Comparison of ENCODE assay signal across 10 mouse cellular contexts in the genomic region with DNA sequence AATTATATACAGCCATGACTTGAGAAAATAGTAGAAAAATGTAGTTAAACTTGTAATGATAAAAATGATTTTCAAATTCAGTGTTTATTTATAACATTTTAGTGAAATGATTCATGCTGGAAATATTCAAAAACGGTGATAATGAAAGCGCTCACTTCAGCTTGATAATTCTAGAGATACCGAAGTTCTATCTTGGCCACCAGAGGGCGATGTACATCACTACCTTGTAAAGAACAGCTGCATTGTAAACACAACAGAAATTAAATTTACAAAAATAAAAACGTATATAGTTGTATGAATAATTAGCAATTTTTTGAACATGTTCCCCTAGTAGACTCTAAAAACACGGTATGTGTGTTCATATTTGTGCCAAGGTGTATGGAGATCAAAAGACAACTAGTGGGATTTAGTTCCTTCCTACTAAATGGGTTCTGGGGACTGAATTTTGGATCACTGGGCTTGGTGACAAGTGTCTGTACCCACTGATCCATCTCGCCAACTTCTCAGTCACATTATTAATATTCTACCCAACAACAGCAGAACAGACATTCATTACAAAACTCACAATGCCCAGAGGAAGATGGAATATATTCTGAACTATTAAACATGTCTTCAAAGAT.
DNase-seq lines count a peak whose midpoint lies in the region; ATAC-seq and TF ChIP-seq lines count a peak whose summit lies in the region.
"Had no signal": no experiment of that assay in that cellular context is flagged by ENCODE, and none has a peak within 500 bp of the region (broad histone marks: within the 10 kb centered on the region; RNA-seq: fewer than 3 reads in every experiment).

No protein-coding gene starts in this region.

- H3K4me2 ChIP-seq in embryonic facial prominence, embryonic 11.5 days (ENCODE audit: low read depth, low read length): no peak overlapping the region
- H3K4me2 ChIP-seq in limb, embryonic 11.5 days (ENCODE audit: low read depth, severe bottlenecking): no peak overlapping the region
- H3K4me2 ChIP-seq: heart, embryonic 15.5 days; neural tube, embryonic 12.5 days had no signal

- no peaks in the 10 kb centered on the region for H3K9me3 ChIP-seq in embryonic facial prominence, embryonic 11.5 days (replicated peaks; ENCODE audit: control insufficient read depth, low read length)
- H3K9me3 ChIP-seq in limb, embryonic 11.5 days (ENCODE audit: control insufficient read depth, low read length): no peaks in the 10 kb centered on the region
- H3K9me3 ChIP-seq: heart, embryonic 15.5 days; neural tube, embryonic 12.5 days had no signal

- TF ChIP-seq POLR2A in bone marrow, adult 2 months (IDR thresholded peaks at IDR 0.05; ENCODE audit: borderline replicate concordance, control insufficient read depth, low read depth, low read length): no peak

- TF ChIP-seq CTCF in bone marrow, adult 2 months (IDR thresholded peaks at IDR 0.05; ENCODE audit: control insufficient read depth, insufficient read depth, low read length): 0 out of 2 replicates have a peak, but pooled peaks have one; percentile 14

- WGBS in bone marrow, adult 2 months: 11% methylated on average over 7 of the region's 7 CpGs
- WGBS in embryonic facial prominence, embryonic 11.5 days: 23% methylated on average over 7 of the region's 7 CpGs
- WGBS in limb, embryonic 11.5 days: 28% methylated on average over 7 of the region's 7 CpGs

- H3K27ac ChIP-seq in bone marrow, adult 2 months (ENCODE audit: control insufficient read depth, insufficient read depth, low read depth, low read length, poor library complexity): no peak overlapping the region
- H3K27ac ChIP-seq in embryonic facial prominence, embryonic 11.5 days (replicated peaks; ENCODE audit: low read depth, low read length): no peak overlapping the region
- H3K27ac ChIP-seq in limb, embryonic 11.5 days (replicated peaks; ENCODE audit: low read depth, low read length): no peak overlapping the region
- H3K27ac ChIP-seq: heart, embryonic 15.5 days; neural tube, embryonic 12.5 days had no signal

- ATAC-seq in embryonic facial prominence, embryonic 11.5 days (replicated peaks; ENCODE audit: insufficient number of reproducible peaks, low FRiP score, low TSS enrichment, low read depth): no peak
- ATAC-seq in limb, embryonic 11.5 days (ENCODE audit: insufficient number of reproducible peaks, low FRiP score, low TSS enrichment, low read depth): no peak

- H3K4me1 ChIP-seq in bone marrow, adult 2 months (ENCODE audit: control insufficient read depth, insufficient read depth, low read length): no peaks in the 10 kb centered on the region
- H3K4me1 ChIP-seq in embryonic facial prominence, embryonic 11.5 days (ENCODE audit: control insufficient read depth, insufficient read depth, low read length): no peaks in the 10 kb centered on the region
- no peaks in the 10 kb centered on the region for H3K4me1 ChIP-seq in limb, embryonic 11.5 days (ENCODE audit: control insufficient read depth, insufficient read depth, low read length)
- H3K4me1 ChIP-seq: heart, embryonic 15.5 days; neural tube, embryonic 12.5 days had no signal

- H3K9ac ChIP-seq in embryonic facial prominence, embryonic 11.5 days (replicated peaks; ENCODE audit: low read length): no peak overlapping the region
- H3K9ac ChIP-seq in limb, embryonic 11.5 days (ENCODE audit: low read length): no peak overlapping the region
- H3K9ac ChIP-seq: heart, embryonic 15.5 days; neural tube, embryonic 12.5 days had no signal

- no peak overlapping the region for H3K4me3 ChIP-seq in bone marrow, adult 2 months (replicated peaks; ENCODE audit: control insufficient read depth, low read depth, low read length)
- no peak overlapping the region for H3K4me3 ChIP-seq in embryonic facial prominence, embryonic 11.5 days (ENCODE audit: low read depth, low read length)
- H3K4me3 ChIP-seq in limb, embryonic 11.5 days (ENCODE audit: low read depth, low read length): no peak overlapping the region
- H3K4me3 ChIP-seq: heart, embryonic 15.5 days; neural tube, embryonic 12.5 days had no signal

- H3K36me3 ChIP-seq in embryonic facial prominence, embryonic 11.5 days (replicated peaks; ENCODE audit: control insufficient read depth, insufficient read depth, low read depth, low read length): no peaks in the 10 kb centered on the region
- H3K36me3 ChIP-seq in limb, embryonic 11.5 days (ENCODE audit: control insufficient read depth, insufficient read depth, low read length): no peaks in the 10 kb centered on the region
- H3K36me3 ChIP-seq: heart, embryonic 15.5 days; neural tube, embryonic 12.5 days had no signal

- H3K27me3 ChIP-seq in embryonic facial prominence, embryonic 11.5 days (ENCODE audit: control insufficient read depth, insufficient read depth, low read length): no peaks in the 10 kb centered on the region
- no peaks in the 10 kb centered on the region for H3K27me3 ChIP-seq in limb, embryonic 11.5 days (ENCODE audit: control insufficient read depth, insufficient read depth, low read length)
- H3K27me3 ChIP-seq: heart, embryonic 15.5 days; neural tube, embryonic 12.5 days had no signal

- peak; percentile 29 to 41 for DNase-seq in adrenal gland, adult 18-20 months (ENCODE audit: low spot score in 2 of 2)
- DNase-seq in adrenal gland, postnatal 4 days (ENCODE audit: low spot score in 2 of 2): no peak
- DNase-seq in 3134 (ENCODE audit: extremely low read depth, insufficient read length, low spot score): peak; percentile 6
- peak; percentile 81 for DNase-seq in embryonic facial prominence, embryonic 11.5 days (ENCODE audit: low spot score)
- DNase-seq in hindlimb bud, embryonic 11.5 days (ENCODE audit: extremely low spot score, low read depth, low spot score): peak; percentile 33
- peak; percentile 41 for DNase-seq in limb, embryonic 11.5 days (ENCODE audit: low spot score)
- peak; percentile 72 for DNase-seq in right cerebral cortex, postnatal 14 days

Comparison
In these comparisons a context has a peak if more than half of its experiments do, and no peak if none do; other contexts are left out.
1. DNase-seq: peak in adrenal gland, adult 18-20 months (2 of 2), 3134 (single experiment), embryonic facial prominence, embryonic 11.5 days (single experiment), hindlimb bud, embryonic 11.5 days (single experiment), limb, embryonic 11.5 days (single experiment) and right cerebral cortex, postnatal 14 days (single experiment); none in adrenal gland, postnatal 4 days (0 of 2).